Mouse (Mus musculus) kidney, postnatal 14 days (tissue): Measurements from ENCODE around the gene Myt1l.
A peak's percentile ranks its signal among the peaks of the same experiment; 100 is the strongest.

Experiments
- DNase-seq: peaks from one replicate; pipeline ENCODE4 v3.0.0; 2022; ENCODE audit warnings: mixed read lengths

Gene Myt1l

DNA sequence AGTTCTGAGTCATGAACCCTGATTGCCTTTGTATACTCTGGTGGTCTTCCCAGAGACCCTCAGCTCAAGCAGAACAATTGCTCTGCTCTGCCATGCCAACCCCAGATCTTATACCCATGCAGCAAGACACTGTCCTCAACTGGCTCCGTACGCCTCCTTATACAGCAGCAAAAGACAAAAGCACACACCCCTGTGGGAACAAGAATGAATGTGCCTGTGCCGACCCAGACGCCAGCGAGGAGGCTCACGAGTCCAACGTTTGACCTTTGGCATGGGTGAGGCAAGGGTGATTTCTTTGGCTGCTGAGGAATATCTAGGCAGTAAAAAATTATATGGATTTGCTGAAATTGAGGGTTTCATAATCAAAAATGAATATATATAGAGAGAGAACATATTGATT, 143.8 kb downstream of the Myt1l start:
- no peak for DNase-seq

DNA sequence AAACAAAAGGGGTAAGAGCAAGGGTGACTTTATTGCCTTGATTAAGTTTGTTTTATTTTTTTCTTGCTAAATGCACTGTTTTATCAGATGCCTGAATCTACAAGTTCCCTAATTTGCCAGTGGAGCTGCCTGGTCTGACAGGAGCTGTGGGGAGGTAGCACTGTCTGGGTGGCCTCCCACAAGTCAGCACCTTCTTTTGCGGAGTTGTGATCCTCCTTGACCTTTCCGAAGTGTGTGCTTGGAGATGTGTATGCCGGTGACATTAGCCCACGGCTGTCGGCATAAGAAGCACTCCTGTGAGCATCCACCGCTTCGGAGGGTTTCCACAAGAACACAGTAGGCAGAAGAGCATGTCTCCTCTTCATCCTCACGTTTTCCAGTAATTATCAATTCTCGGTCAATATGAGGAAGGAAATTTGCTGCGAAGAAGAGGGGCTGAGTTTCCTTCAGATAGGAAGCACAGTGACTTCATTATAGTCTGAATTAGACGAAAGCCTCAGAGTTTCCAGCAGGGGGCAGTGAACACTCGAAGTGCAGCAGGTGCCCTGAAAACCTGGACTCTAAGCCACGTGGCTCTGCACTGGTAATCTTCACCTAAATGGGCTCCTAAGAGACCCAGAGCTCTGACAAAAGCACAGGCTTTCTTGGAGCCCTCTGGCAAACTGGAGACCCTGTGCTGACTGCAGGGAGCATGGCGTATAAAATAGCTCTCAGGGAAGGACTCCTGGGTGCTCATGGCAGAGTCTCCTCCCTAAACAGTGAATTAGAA, 147.6 kb downstream of the Myt1l start:
- peak; percentile 55 for DNase-seq

DNA sequence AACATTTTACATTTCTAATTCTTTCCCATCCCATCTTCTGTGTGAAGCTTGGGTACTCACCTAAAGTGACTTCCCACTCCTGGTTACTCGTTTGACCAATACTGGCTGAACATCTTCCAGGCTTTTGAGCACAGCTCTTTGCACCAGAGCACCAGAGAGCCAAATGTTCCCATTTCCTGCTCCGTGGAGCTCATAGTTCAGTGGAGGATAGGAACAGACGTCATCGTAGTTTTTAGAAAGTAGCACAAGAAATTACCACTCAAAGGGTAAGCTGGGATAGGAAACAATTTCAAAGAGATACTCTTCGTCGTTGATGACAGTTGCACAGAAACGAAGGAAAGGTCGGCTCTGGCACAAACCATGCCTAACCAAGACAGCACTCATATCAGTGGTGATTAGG, 154.2 kb downstream of the Myt1l start:
- no peak for DNase-seq

DNA sequence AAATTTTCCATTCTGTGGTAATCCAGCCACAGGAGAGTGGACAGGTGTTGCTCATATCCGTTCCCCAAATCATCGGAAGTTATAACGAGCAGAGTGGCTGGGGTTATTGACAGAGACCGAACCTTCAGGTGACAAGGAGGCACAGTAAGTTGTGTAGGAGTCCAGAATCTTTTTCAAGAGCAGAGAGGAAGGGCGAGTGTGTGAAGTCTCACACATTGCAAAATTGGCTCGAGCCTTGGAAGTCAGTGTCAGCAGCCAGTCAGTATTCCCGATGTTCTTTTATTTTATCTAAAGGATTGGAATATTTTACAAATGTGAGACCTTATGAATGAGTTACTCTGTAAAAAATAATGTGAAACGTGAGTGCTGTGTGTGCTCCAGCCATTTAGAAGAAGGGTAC, 154.8 kb downstream of the Myt1l start:
- DNase-seq = no peak

DNA sequence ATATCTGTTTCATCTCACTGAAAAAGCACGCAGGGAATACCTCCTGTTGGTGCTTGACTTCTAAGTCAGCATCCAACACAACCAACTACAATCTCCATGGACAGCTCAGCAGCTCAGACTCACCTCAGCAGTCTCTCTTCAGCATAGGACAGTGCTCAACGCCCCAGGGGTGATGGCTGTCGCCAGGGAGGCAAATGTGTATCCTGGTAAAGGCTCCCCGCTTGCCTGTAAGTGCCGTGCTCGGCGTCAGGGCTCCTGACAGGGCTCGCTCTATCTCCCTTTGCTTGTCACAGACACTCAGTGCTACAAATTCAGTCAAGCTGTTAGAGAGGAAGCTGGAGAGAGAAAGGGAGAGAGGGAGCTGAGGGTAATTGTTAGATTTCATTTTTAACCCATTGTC, 158.1 kb downstream of the Myt1l start:
- no peak for DNase-seq

DNA sequence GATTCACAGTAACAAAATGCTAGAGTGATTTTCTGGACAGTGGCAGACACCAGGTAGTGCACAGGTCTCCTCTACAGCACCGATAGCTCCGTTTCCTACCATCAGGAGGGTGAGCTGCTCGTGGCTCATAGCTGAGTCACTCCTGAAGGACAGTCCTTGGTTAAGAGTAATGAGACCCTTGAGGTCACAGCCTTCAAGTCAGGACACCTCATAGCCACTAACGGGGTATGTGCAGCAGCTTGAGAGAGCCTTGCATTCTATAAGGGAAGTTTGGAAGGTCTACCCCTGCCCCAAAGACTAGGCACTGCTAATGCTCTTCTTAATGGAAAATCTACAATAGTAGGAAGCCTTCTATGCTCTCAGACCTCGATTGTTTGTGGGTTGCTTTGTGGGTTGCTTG, 163.4 kb downstream of the Myt1l start:
- no peak for DNase-seq

DNA sequence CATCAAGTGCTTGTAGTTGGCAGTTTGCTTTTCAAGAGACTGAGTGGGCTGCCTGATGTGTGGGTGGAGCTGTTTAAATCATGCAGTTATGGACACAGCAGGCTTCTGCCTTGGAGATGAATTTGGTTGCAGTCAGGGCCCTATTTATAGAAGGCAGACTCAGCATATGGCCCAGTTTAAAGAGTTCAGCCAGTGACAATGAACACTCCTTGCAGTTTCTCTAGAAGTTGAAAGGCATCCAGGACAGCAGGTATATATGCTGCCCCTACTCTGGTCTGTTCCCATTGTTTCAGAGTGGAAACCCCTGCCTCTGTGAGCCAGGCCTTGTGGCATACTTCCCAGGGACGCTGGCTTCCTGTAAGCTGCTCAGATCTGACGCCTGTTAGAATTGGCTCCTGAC, 167.0 kb downstream of the Myt1l start:
- no peak for DNase-seq

DNA sequence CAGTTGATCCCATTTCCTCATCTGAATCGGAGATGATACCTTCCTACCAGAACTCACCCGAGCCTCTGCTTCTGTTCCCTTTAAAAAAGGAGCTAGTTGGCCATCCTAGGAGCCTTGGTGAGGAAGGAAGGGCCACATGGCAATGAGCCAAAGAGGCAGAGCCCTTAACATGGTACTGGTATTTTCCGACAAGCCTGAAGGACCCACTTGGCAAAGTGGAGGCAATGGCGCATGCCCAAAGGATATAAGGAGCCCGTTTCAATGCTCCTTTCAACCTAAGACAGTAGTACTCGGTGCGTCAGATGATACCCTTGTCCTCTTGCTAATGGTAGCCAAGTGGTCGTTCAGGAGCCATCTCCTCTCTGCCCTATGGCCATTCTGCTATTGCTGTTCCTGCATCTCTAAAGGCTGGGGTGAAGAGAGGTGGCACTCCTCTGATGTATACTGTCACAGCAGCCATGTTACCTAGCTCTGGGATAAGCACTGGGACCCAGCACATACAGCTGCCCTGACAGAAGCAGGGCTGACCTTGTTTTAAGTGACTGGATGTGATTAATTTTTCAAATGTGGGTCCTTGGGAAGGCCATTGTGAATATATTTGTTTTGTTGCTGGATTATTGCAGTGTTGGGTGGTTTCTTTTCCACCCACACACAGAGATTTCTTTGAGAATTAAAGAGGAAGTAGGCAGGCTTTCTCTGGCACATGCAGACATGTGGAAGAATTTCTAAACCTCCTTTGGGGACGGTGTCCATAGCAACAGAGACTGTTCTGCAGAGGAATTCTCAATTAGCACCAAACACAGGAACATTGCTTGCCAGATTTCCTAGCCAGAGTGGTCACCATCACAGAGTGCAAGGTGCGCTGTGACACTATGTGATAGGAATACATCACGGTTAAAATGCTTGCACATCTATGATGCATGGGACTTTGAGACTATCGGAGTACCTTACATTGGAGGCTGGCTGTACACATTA, 169.6 kb downstream of the Myt1l start:
- DNase-seq = no peak

DNA sequence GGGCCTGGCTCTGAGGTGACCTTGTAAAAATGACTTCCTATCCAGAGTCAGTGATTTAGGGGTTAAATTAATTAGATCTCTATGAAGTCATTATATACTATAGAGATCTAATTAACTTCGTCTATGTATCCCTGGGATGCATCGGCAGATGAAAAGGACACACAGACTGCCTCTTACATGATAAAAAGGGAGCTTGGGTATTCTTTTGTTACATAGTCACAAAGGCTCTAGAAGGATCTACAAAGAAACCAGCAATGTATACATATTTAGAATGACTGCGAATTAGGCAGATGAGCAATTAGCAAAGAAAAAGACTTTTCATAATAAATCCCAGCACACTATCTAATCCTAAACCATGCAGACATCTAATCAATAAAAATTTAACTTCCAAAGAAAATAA, 170.4 kb downstream of the Myt1l start:
- no peak for DNase-seq

DNA sequence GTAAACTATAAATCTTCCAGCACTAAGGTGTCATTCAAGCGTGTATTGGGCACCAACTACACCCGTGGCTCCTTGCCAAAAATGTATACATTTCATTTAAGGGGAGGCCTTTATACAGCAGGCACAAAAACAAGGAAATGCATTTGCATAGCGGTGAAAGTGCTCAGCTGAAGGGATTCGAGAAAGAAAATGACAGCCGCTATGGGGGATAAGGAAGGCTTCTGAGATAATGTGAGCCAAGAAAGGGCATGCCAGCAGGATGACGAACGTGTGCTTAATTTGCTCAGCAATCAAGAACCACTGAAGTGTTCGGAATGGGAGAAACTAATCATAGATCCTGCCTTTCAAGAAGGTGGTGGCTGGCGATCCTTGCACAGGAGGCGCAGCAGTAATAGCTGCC, 170.8 kb downstream of the Myt1l start:
- no peak for DNase-seq

DNA sequence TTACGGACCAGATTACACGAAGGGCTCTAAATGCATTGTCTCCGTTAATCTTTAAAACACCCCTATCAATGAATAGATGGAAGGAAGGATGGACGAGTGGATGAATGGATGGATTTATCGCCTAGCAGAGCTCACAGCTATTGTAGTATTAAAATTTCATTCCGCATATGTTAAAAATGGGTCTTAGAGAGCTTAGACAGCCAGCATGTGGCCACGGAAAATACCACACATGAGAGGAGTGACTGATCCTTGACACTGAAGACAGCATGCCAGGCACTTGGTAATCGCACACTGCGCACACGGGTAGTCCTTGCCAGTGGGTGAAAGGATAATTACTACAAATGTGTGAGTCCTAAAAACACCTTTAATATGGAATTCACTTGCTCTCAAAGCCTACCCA, 171.2 kb downstream of the Myt1l start:
- no peak for DNase-seq

DNA sequence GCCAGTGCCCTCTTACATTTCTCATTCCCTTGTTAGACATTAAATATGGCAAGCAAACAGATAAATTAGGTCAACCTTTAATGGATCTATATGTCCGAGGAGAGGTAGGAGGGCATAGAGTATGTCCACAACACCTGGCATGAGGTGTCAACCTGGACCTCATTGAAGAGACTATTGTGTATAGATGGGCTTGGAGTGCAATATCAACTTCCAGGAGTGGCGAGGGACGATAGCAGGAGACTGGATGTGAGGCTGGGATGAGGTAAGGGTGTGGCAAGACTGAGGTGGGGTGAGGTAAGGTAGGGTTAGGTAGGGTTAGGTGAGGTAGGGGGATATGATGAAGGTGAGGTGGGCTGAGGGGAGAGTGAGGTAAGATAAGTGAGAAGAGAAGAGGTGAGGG, 171.8 kb downstream of the Myt1l start:
- DNase-seq = no peak

DNA sequence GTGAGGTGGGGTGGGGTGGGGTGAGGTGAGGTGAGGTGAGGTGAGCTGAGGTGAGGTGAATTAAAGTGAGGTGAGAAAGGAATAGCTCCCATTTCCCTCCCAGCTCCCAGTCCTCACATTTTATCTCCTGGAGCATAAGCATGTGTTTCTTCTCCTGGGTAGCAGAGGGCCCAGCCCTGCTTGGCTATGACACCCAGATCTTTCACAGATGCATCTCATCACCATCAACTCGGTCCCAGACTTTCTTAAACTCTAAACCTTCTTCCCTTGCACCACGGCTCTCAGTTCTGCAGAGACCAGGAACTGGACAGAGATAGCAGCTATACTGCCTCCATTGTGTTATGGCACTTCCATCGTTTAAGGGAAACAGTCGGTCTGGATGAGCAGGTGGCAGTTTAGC, 172.9 kb downstream of the Myt1l start:
- no peak for DNase-seq

DNA sequence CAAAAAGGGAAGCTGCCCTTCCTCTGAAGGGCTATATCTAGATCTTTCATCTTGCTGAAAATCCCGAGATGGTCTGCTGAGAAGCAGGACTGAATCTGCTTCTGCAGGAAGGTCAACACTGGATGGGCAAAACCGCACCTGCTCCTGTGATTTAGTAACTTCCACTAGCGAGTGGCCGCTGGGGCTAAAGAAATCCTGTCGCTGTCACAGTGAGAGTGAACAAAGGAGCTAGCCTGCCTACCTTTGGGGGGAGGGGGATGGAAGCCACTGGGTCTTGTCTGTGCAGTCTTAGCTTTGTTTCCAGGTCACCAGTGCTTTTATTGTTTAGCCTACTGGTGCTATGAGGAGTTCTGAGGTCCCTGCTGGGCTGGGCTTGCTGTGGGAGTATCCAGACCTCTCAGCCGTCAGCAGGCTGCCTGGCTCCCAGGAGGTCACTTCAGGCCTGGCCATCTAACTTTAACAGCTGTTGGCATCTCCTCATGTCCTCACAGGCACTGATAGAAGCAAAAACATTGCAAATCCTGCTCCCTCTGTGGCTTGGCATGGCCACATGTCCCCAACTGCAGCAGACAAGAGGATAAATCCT, 173.6 kb downstream of the Myt1l start:
- DNase-seq = peak; percentile 6

DNA sequence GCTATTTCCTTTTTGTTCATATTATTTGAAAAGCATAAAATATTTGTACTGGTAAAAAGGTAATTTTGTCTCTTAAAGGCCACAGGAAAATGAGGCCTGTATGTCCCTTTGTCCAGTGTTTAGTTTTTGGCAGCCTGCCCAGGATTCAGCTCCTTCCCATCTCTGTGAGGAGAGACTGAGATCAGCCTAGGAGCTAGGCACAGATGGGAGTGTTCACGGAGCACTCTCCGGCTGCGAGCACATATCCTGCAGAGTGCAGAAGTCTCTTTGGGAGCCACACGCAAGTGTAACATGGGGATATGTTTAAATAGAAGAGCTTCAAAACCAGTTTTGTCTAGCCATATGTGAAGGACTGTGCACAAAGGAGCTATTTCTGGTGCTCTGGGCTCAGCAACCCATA, 174.4 kb downstream of the Myt1l start:
- DNase-seq = peak; percentile 51

DNA sequence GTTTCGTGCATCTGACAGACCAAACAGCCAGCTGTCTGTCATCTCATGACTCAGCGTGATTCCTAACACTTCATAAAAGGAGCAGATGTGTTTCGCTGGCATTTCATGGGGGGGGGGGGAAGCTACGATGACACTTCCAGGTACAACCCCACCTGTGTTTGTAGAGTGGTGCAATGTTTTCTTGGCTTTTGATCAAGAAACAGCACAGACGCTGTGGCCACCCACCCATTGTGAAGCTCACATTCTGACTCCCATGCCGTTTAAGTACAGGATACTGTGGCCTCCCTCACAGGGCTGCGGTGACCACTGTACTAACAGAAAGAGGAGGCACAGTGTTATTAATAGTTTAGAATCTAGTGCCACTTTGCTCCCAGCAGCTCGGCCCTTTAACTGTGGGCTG, 175.4 kb downstream of the Myt1l start:
- DNase-seq = no peak

DNA sequence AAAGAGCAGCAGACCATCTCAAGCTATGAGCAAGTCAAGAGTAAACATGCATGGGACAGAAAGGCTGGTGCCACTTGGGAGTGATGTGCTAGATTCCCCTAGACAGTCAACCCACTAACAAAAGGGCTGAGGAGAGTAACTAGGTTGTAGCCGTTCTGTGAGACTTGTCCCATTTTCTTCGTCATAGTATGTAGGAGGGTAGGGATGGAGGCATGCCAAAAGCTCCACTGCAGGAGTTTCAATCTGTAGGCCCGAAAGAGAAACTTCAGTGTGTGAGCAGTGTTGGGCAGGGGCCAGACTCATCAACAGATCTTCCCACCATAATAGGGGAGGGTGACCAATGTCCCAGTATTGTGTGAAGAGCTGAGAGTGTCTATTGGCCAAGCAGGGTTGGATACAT, 178.9 kb downstream of the Myt1l start:
- no peak for DNase-seq

DNA sequence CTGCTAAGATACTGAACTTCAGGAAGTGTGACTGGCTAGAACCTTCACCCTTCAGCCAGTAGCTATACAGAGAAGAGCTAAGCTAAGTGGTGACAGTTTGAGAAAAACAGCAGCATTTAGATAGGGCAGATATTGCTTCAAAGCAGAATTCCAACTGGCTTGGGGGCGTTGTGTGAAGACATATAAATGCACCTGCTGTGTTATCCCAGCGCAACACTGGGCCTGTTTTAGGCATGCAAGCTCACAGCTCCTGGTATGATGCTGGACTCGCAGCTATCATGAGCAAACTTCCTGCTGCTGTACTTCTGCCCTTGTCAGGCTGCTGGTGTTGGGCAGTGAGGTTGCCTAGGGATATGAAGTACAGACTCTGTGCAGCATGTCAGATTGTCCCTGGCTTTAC, 180.0 kb downstream of the Myt1l start:
- DNase-seq = no peak

DNA sequence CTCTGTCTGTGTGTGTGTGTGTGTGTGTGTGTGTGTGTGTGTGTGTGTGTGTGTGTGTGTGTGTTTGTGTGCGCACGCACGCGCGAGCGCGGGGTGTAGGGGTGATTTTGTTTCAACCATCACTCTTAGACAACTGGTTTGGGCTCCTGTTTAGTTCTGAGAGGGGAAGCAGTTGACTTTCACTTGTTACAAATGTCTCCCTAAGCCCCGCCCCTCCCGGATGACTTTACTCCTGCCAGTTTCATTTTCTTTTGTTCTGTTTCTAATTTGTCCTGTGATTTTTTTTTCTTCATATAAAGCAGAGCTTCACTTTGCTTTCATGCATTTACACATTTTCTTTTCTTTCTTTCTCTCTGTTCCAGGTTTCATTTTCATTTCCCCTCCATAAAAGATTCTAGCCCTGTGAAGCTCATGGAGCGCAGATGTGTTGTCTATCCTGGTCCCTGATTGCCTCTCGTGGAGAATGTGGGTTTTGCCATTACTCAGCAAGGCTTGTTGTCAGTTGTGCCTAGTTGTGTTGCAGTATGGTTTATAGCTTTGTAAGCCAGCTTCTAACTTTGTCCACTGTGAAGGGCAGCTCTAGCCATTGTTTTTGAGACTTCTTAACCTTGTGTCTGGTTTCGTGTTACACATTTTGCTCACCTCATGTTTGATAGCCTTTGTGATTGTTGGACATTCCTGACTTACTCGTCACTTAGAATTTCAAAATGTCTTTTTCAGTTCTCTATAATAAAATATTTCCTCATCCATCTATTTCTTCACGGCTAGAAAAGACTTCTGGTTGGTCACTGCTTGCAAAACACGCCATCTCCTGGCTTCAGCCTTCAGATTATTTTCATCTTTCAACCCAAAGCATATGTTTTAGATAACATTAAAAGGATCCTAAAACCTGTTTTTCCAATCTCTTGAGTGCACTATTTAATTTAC, 184.9 kb downstream of the Myt1l start:
- DNase-seq = no peak

DNA sequence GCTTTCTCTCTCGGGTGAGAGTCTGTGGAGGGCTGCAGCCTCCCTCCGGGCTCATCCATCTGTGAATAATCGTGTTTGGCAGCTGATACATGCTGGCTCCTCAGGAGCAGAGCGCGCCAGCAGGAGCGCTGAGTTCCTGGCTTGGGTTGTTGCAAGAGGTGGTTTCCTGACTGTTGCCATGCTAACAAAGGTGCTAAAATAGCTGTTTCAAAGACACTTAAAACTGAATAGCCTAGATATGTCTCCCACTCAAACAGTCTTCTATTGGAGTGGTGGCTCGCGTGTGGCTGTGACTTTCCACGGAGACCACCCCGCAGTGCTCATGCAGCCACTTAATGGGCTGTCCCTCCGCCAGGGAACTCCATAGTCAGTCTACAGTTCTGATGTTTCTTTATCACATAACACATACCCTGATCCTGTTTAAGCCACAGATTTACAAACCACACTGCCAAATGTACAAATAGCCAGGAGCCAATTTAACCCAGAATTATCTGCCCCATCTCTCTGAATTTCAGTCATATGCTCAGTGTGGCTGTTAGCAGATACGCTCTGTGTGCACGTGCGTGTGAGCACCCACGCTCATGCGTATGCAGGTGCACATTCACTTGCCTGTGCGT, 195.6 kb downstream of the Myt1l start:
- no peak for DNase-seq

DNA sequence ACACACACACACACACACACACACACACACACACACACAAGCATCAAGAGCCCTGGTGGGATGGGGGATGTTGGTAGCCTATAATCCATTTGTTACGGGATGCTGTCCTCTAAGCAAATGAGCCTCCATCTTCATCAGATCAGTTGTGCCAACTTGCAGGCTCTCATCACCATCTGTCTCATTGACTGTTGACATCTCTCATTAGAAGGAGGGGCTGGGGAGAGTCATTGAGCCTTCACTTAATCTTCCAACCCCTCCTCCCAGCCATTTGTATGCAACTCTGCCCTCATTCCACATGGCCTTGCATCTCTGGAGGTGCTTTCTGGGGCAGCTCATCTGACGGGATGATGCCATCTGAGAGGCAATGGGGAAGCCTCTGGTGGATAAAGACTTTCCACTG, 200.1 kb downstream of the Myt1l start:
- no peak for DNase-seq

DNA sequence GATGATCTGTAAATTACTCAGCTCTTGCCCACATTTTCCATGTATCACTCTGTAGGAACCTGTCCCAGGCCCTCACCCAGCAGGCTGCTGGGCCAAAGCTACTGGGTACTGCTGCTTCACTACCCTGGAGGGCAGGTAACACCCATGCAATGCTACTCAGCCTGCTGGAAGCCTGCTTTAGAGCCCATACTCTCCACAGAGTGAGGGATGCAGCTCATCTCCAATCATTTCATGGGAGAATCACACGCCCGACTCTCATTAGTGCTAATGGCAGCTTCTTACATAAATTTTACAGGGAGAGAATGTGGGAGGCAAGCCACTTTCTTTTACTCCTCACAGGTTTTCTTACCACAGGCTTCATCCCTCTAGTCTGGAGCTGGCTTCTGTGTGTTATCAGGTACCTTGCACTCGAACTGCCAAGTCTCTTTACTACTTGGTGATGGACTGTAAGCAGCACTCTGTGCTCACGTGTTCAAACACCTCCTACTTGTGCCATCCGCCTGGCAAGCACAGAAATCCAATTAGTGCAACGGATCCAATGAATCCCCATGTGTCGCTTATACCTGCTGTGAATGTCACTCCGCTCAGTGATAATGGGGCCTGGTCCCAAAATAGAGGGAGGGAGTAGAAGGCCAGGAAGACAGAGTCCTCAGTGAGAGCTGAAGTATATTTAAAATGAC, 212.3 kb downstream of the Myt1l start:
- no peak for DNase-seq
